8 mouse cellular contexts compared by ENCODE assay signal in genomic region chr7:143459332-143460211, GRCm38 (mm10). TPM values are rescaled to one million over a fixed set of nuclear protein-coding genes. Genes with fewer than 3 reads are reported as not detected.
DNase-seq lines count a peak whose midpoint lies in the region; ATAC-seq and TF ChIP-seq lines count a peak whose summit lies in the region.

No protein-coding gene starts in this region.

- H3K27me3 ChIP-seq in embryonic facial prominence, embryonic 15.5 days, result no peaks in the 10 kb centered on the region
- 0 out of 2 replicates have a peak, but pooled peaks cover 5% of the 10 kb centered on the region for H3K27me3 ChIP-seq in heart, postnatal 0 days (ENCODE audit: control insufficient read depth, insufficient read depth, low read length)
- H3K27me3 ChIP-seq in limb, embryonic 15.5 days, result peaks cover 4% of the 10 kb centered on the region; the same call in 1 of the 2 replicates
- H3K27me3 ChIP-seq in neural tube, embryonic 11.5 days (ENCODE audit: control insufficient read depth, insufficient read depth, low read length), result 0 out of 2 replicates have a peak, but pooled peaks cover 2% of the 10 kb centered on the region

- H3K36me3 ChIP-seq in embryonic facial prominence, embryonic 15.5 days, result no peaks in the 10 kb centered on the region
- no peaks in the 10 kb centered on the region for H3K36me3 ChIP-seq in heart, postnatal 0 days (replicated peaks; ENCODE audit: control insufficient read depth, insufficient read depth, low read length)
- H3K36me3 ChIP-seq in limb, embryonic 15.5 days, result no peaks in the 10 kb centered on the region
- H3K36me3 ChIP-seq in neural tube, embryonic 11.5 days (ENCODE audit: control insufficient read depth, insufficient read depth, low read length), result no peaks in the 10 kb centered on the region

- peak overlapping the region; percentile 51 for H3K4me2 ChIP-seq in embryonic facial prominence, embryonic 15.5 days (replicated peaks)
- peak overlapping the region; percentile 82 for H3K4me2 ChIP-seq in heart, postnatal 0 days (ENCODE audit: low read depth, low read length)
- H3K4me2 ChIP-seq in limb, embryonic 15.5 days, result peak overlapping the region; percentile 49
- H3K4me2 ChIP-seq in neural tube, embryonic 11.5 days (ENCODE audit: low read depth), result peak overlapping the region; percentile 57

- WGBS in embryonic facial prominence, embryonic 15.5 days, result 32% methylated on average over 100 of the region's 100 CpGs
- 23% methylated on average over 93 of the region's 100 CpGs for WGBS in heart, postnatal 0 days
- 32% methylated on average over 96 of the region's 100 CpGs for WGBS in limb, embryonic 15.5 days
- WGBS in neural tube, embryonic 11.5 days, result 26% methylated on average over 79 of the region's 100 CpGs

- H3K4me1 ChIP-seq in embryonic facial prominence, embryonic 15.5 days, result peaks cover 28% of the 10 kb centered on the region
- peaks cover 10% of the 10 kb centered on the region; the same call in 1 of the 2 replicates for H3K4me1 ChIP-seq in heart, postnatal 0 days (ENCODE audit: control insufficient read depth, insufficient read depth)
- H3K4me1 ChIP-seq in limb, embryonic 15.5 days, result peaks cover 35% of the 10 kb centered on the region
- H3K4me1 ChIP-seq in neural tube, embryonic 11.5 days (ENCODE audit: control insufficient read depth, insufficient read depth, low read length), result peaks cover under 1% of the 10 kb centered on the region; the same call in 1 of the 2 replicates

- ATAC-seq in embryonic facial prominence, embryonic 15.5 days (ENCODE audit: insufficient number of reproducible peaks, low FRiP score, low TSS enrichment, low read depth), result no peak
- peak; percentile 12; the same call in 1 of the 2 replicates for ATAC-seq in heart, postnatal 0 days (ENCODE audit: insufficient read depth, low read depth)
- no peak for ATAC-seq in limb, embryonic 15.5 days (ENCODE audit: insufficient number of reproducible peaks, low FRiP score, low TSS enrichment, low read depth)
- no peak for ATAC-seq in neural tube, embryonic 11.5 days (ENCODE audit: insufficient read depth, low FRiP score, low TSS enrichment)

- TF ChIP-seq EP300 in heart, postnatal 0 days (IDR thresholded peaks at IDR 0.05; ENCODE audit: low read depth), result no peak

- TF ChIP-seq CTCF in heart, postnatal 0 days (IDR thresholded peaks at IDR 0.05; ENCODE audit: low read depth), result no peak

- peak overlapping the region; percentile 55 for H3K4me3 ChIP-seq in embryonic facial prominence, embryonic 15.5 days (replicated peaks)
- H3K4me3 ChIP-seq in heart, postnatal 0 days (ENCODE audit: low read depth, low read length), result peak overlapping the region; percentile 64
- H3K4me3 ChIP-seq in limb, embryonic 15.5 days, result peak overlapping the region; percentile 59
- peak overlapping the region; percentile 68 for H3K4me3 ChIP-seq in neural tube, embryonic 11.5 days (ENCODE audit: low read depth, low read length)

- peak overlapping the region; percentile 50 for H3K9ac ChIP-seq in embryonic facial prominence, embryonic 15.5 days
- H3K9ac ChIP-seq in heart, postnatal 0 days (replicated peaks; ENCODE audit: low read depth, low read length), result peak overlapping the region; percentile 59
- peak overlapping the region; percentile 68 for H3K9ac ChIP-seq in limb, embryonic 15.5 days
- H3K9ac ChIP-seq in neural tube, embryonic 11.5 days (ENCODE audit: low read length), result peak overlapping the region; percentile 88

- peak overlapping the region; percentile 81 for H3K27ac ChIP-seq in embryonic facial prominence, embryonic 15.5 days (replicated peaks)
- peak overlapping the region; percentile 61 for H3K27ac ChIP-seq in heart, postnatal 0 days (ENCODE audit: low read depth)
- peak overlapping the region; percentile 87 for H3K27ac ChIP-seq in limb, embryonic 15.5 days
- peak overlapping the region; percentile 82 for H3K27ac ChIP-seq in neural tube, embryonic 11.5 days (ENCODE audit: low read depth, low read length)

- peaks cover 20% of the 10 kb centered on the region for H3K9me3 ChIP-seq in embryonic facial prominence, embryonic 15.5 days (replicated peaks)
- H3K9me3 ChIP-seq in heart, postnatal 0 days (replicated peaks; ENCODE audit: control insufficient read depth, low read length), result no peaks in the 10 kb centered on the region
- peaks cover 16% of the 10 kb centered on the region for H3K9me3 ChIP-seq in limb, embryonic 15.5 days
- H3K9me3 ChIP-seq in neural tube, embryonic 11.5 days (ENCODE audit: control insufficient read depth, low read length), result peaks cover 11% of the 10 kb centered on the region

- peak; percentile 46 for DNase-seq in ovary, postnatal 36 days (ENCODE audit: low spot score)
- DNase-seq in ovary, postnatal 10 days (ENCODE audit: low spot score), result no peak
- DNase-seq in heart, postnatal 0 days (ENCODE audit: low spot score), result peak; percentile 28
- peak; percentile 57 for DNase-seq in neural tube, embryonic 11.5 days (ENCODE audit: low spot score)
- no peak for DNase-seq in frontal cortex, postnatal 25 days (ENCODE audit: low spot score in 2 of 2)
- no peak for DNase-seq in c-Kit-positive CD71-positive TER-119-positive erythroid progenitor cells, embryonic 14.5 days (ENCODE audit: low spot score)

RNA-seq across cellular contexts. Expression of gene Cdkn1c, which starts 1.3 kb away (rescaled TPM):
- polyA plus RNA-seq in embryonic facial prominence, embryonic 15.5 days (2015; fragmentation: Nextera tagmentation; extraction: Ambion mirVana), result 1,694 and 1,933 TPM in 2 replicates
- 94.6 and 143 TPM in 2 replicates for total RNA-seq in heart, postnatal 0 days (2014; rRNA removed; ENCODE audit: low replicate concordance)
- 81.3 and 97.4 TPM in 2 replicates for polyA plus RNA-seq in heart, postnatal 0 days (2015; fragmentation: Nextera tagmentation; extraction: Ambion mirVana)
- polyA plus RNA-seq in limb, embryonic 15.5 days (2015; fragmentation: Nextera tagmentation; extraction: Ambion mirVana), result 1,248 and 1,513 TPM in 2 replicates
- polyA plus RNA-seq in neural tube, embryonic 11.5 days (2014; fragmentation: Nextera tagmentation; extraction: Ambion mirVana), result 1,204 and 1,311 TPM in 2 replicates

RNA-seq across cellular contexts. Expression of gene Slc22a18, which starts 14.0 kb away (rescaled TPM):
- 3.6 and 4.0 TPM in 2 replicates for polyA plus RNA-seq in embryonic facial prominence, embryonic 15.5 days (2015; fragmentation: Nextera tagmentation; extraction: Ambion mirVana)
- total RNA-seq in heart, postnatal 0 days (2014; rRNA removed; ENCODE audit: low replicate concordance), result 0.27 TPM in 1 of 2 replicates, not detected in the other
- polyA plus RNA-seq in heart, postnatal 0 days (2015; fragmentation: Nextera tagmentation; extraction: Ambion mirVana), result 0.60 and 0.93 TPM in 2 replicates
- polyA plus RNA-seq in limb, embryonic 15.5 days (2015; fragmentation: Nextera tagmentation; extraction: Ambion mirVana), result 2.7 and 3.3 TPM in 2 replicates
- polyA plus RNA-seq in neural tube, embryonic 11.5 days (2014; fragmentation: Nextera tagmentation; extraction: Ambion mirVana), result 0.64 TPM in 1 of 2 replicates, not detected in the other

RNA-seq across cellular contexts. Expression of gene Phlda2, which starts 43.4 kb away (rescaled TPM):
- 6.3 and 8.8 TPM in 2 replicates for polyA plus RNA-seq in embryonic facial prominence, embryonic 15.5 days (2015; fragmentation: Nextera tagmentation; extraction: Ambion mirVana)
- 1.0 TPM in 1 of 2 replicates, not detected in the other for total RNA-seq in heart, postnatal 0 days (2014; rRNA removed; ENCODE audit: low replicate concordance)
- not detected in 2 replicates for polyA plus RNA-seq in heart, postnatal 0 days (2015; fragmentation: Nextera tagmentation; extraction: Ambion mirVana)
- 7.1 and 10.5 TPM in 2 replicates for polyA plus RNA-seq in limb, embryonic 15.5 days (2015; fragmentation: Nextera tagmentation; extraction: Ambion mirVana)
- polyA plus RNA-seq in neural tube, embryonic 11.5 days (2014; fragmentation: Nextera tagmentation; extraction: Ambion mirVana), result 0.85 and 1.4 TPM in 2 replicates

Comparison
In these comparisons a context has a peak if more than half of its experiments do, and no peak if none do; other contexts are left out.
1. DNase-seq: peak in ovary, postnatal 36 days (single experiment), heart, postnatal 0 days (single experiment) and neural tube, embryonic 11.5 days (single experiment); none in ovary, postnatal 10 days (single experiment), frontal cortex, postnatal 25 days (0 of 2) and c-Kit-positive CD71-positive TER-119-positive erythroid progenitor cells, embryonic 14.5 days (single experiment).
2. RNA of gene Cdkn1c, which starts 1.3 kb away (polyA plus RNA-seq): 1,694 to 1,933 TPM in embryonic facial prominence, embryonic 15.5 days, 1,248 to 1,513 TPM in limb, embryonic 15.5 days and 1,204 to 1,311 TPM in neural tube, embryonic 11.5 days; 81.3 to 97.4 TPM in heart, postnatal 0 days; every median in the first group is over 10 times any median in the second.
3. Peak in every context shown above with its lines, with median percentiles within 50 percentile points of each other: H3K27ac ChIP-seq, H3K4me2 ChIP-seq, H3K4me3 ChIP-seq and H3K9ac ChIP-seq.